Mouse (Mus musculus) forebrain, embryonic 15.5 days (tissue): ENCODE results near the gene Clcnka. TPM values are rescaled to one million over a fixed set of nuclear protein-coding genes. Genes with fewer than 3 reads are reported as not detected.

Experiments used
- ATAC-seq: fragments of 200-750 bp; cut with Nextera tagmentation; replicated peaks from 2 replicates; pipeline ENCODE4 v1.8.0; 2017; ENCODE audit warnings: mild to moderate bottlenecking, moderate TSS enrichment, moderate library complexity
- H3K27ac ChIP-seq: fragments of 300-500 bp; sonication (generic); replicated peaks from 2 replicates; pipeline ENCODE4 v1.5.1; 2015; ENCODE audit warnings: mild to moderate bottlenecking, inconsistent platforms
- H3K27me3 ChIP-seq: fragments of 300-500 bp; sonication (generic); 2 replicates; pipeline ENCODE4 v1.6.1; 2015; ENCODE audit warnings: inconsistent platforms
- H3K36me3 ChIP-seq: fragments of 300-500 bp; sonication (generic); 2 replicates; pipeline ENCODE4 v1.6.1; 2015; ENCODE audit warnings: mild to moderate bottlenecking, inconsistent platforms
- H3K4me1 ChIP-seq: fragments of 300-500 bp; sonication (generic); 2 replicates; pipeline ENCODE4 v1.6.1; 2015; ENCODE audit warnings: inconsistent platforms
- H3K4me2 ChIP-seq: fragments of 300-500 bp; sonication (generic); replicated peaks from 2 replicates; pipeline ENCODE4 v1.6.1; 2015; ENCODE audit warnings: mild to moderate bottlenecking, inconsistent platforms
- H3K4me3 ChIP-seq: fragments of 300-500 bp; sonication (generic); 2 replicates; pipeline ENCODE4 v1.5.1; 2015; ENCODE audit warnings: mild to moderate bottlenecking, inconsistent platforms
- H3K9ac ChIP-seq: fragments of 300-500 bp; sonication (generic); replicated peaks from 2 replicates; pipeline ENCODE4 v1.6.1; 2015; ENCODE audit warnings: mild to moderate bottlenecking, inconsistent platforms
- H3K9me3 ChIP-seq: fragments of 300-500 bp; sonication (generic); 2 replicates; pipeline ENCODE4 v1.6.1; 2016; ENCODE audit warnings: inconsistent platforms
- WGBS: fragments of 180-500 bp; shearing (Covaris S2); methylation state at CpG from one replicate; pipeline ENCODE4 v1.1.7; 2015; ENCODE audit warnings: mixed read lengths; 5-methylcytosine and 5-hydroxymethylcytosine counted together
- polyA plus RNA-seq: library from polyadenylated mRNA; unstranded; fragments of >200 nt; fragmentation: Nextera tagmentation; extraction: Ambion mirVana; gene quantifications from 2 replicates; pipeline ENCODE4 v1.2.1, GENCODE M21; 2015

The Clcnka gene
- polyA plus RNA-seq, 1 experiment from 2014 or later, result not detected

GRCm38 (mm10) chr4:141389366-141390150 lies 9.0 kb downstream of the Clcnka start:
- H3K4me2 ChIP-seq, result no peak overlapping the region
- ATAC-seq, result no peak
- no peak overlapping the region for H3K27ac ChIP-seq
- no peak overlapping the region for H3K4me3 ChIP-seq
- H3K36me3 ChIP-seq, result no peaks in the 10 kb centered on the region
- H3K27me3 ChIP-seq, result peaks cover 2% of the 10 kb centered on the region; the same call in 1 of the 2 replicates
- WGBS, result 74% methylated on average over 18 of the region's 18 CpGs
- no peaks in the 10 kb centered on the region for H3K4me1 ChIP-seq
- H3K9ac ChIP-seq, result no peak overlapping the region
- H3K9me3 ChIP-seq, result no peaks in the 10 kb centered on the region

- H3K4me3 ChIP-seq, result no peak overlapping the region
- 70% methylated on average over 5 of the region's 5 CpGs for WGBS
- H3K4me2 ChIP-seq, result no peak overlapping the region
- H3K27me3 ChIP-seq, result peaks cover 18% of the 10 kb centered on the region
- H3K36me3 ChIP-seq, result no peaks in the 10 kb centered on the region
- no peak overlapping the region for H3K27ac ChIP-seq
- H3K4me1 ChIP-seq, result no peaks in the 10 kb centered on the region
- no peak for ATAC-seq
- H3K9ac ChIP-seq, result no peak overlapping the region
- H3K9me3 ChIP-seq, result no peaks in the 10 kb centered on the region
Measured at GRCm38 (mm10) chr4:141387933-141388332, 10.6 kb downstream of the Clcnka start.

DNA sequence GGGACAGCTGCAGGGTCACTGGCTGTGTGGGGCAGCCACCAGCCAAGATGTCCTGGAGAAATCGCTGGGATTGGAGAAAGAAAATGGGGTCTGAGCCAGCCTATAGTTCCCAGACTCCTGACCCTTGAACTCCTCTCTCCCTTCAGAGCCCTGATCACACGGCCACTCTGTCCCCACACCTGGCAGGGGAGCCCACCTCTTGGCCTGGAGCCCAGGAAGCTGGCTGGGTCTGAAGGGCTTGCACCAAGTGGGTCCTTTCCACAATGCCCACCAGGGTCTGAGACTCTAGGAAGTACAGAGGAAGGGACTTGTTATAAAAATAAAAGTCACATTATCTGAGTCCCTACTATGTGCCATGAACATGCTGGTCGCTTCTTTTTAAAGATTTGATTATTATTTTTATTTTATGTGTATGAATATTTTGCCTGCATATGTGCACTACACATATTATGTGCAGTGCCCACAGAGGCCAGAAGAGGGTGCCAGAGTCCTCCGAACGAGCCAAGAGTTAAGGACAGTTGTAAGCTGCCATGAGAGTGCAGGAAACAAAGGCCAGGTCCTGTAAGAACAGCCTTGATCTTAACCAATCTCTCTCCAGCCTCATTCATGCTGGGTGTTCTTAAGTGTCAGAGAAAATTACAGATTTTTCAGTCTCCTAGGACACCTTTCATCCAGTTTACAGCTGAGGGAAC lies 11.3 kb downstream of the Clcnka start:
- H3K4me1 ChIP-seq, result peaks cover 6% of the 10 kb centered on the region
- no peak overlapping the region for H3K9ac ChIP-seq
- peak; percentile 14; the same call in 1 of the 2 replicates for ATAC-seq
- no peaks in the 10 kb centered on the region for H3K9me3 ChIP-seq
- H3K27ac ChIP-seq, result no peak overlapping the region
- H3K4me3 ChIP-seq, result no peak overlapping the region
- no peaks in the 10 kb centered on the region for H3K36me3 ChIP-seq
- peaks cover 23% of the 10 kb centered on the region for H3K27me3 ChIP-seq
- WGBS, result 19% methylated on average over 5 of the region's 5 CpGs
- no peak overlapping the region for H3K4me2 ChIP-seq

DNA sequence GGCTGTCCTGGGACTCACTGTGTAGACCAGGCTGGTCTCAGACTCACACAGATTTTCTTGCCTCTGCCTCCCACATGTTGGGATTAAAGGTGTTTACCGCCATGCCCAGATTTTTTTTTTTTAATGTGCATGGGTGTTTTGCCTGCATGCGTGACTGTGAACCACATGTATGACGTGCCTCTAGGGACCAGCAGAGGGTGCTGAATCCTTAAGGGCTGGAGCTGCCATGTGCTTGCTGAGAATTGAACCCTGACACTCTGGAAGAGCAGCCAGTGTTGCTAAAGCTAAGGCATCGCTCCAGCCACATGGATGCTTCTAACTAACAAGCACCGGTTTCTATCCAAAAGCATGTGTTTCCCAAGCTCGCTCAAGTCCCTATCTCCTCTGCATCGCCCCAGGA lies 12.4 kb downstream of the Clcnka start:
- ATAC-seq, result no peak
- no peak overlapping the region for H3K9ac ChIP-seq
- no peaks in the 10 kb centered on the region for H3K36me3 ChIP-seq

DNA sequence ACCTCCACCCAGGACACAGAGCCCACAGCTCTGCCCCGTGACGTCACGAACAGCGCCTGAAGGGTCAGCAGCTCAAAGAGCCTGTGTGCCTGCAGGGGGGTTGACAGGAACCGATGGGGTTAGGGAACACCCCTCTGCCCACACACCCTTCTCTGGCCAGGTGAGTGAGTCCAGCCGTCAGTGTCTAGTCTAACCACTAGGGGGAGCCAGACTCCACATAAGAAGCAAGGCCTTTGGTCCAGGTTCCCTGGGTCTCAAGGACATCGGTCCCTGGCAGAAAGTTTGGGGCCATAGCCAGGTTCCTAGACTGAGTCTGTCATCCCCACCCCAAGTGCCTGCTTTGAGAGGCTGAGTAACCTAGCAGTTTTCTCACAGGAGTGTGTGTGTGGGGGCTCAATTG lies 13.2 kb downstream of the Clcnka start:
- H3K4me1 ChIP-seq, result peaks cover 9% of the 10 kb centered on the region
- no peak overlapping the region for H3K4me2 ChIP-seq
- no peaks in the 10 kb centered on the region for H3K36me3 ChIP-seq
- H3K9ac ChIP-seq, result no peak overlapping the region
- no peak for ATAC-seq
- no peak overlapping the region for H3K4me3 ChIP-seq
- peaks cover 36% of the 10 kb centered on the region for H3K27me3 ChIP-seq
- no peaks in the 10 kb centered on the region for H3K9me3 ChIP-seq
- 3% methylated on average over 7 of the region's 7 CpGs for WGBS
- H3K27ac ChIP-seq, result no peak overlapping the region

More for the DNA sequence above, 12.4 kb downstream of the Clcnka start:
- WGBS, result 67% methylated on average over 7 of the region's 7 CpGs
- no peak overlapping the region for H3K4me3 ChIP-seq
- H3K4me1 ChIP-seq, result peaks cover 9% of the 10 kb centered on the region
- H3K4me2 ChIP-seq, result no peak overlapping the region
- no peaks in the 10 kb centered on the region for H3K9me3 ChIP-seq
- H3K27me3 ChIP-seq, result peaks cover 33% of the 10 kb centered on the region
- H3K27ac ChIP-seq, result no peak overlapping the region

- Histone ChIP-seq H3K27ac (no peak overlapping the region), H3K4me1 (peaks cover 9% of the 10 kb centered on the region), H3K9ac (peak overlapping the region; percentile 49), H3K4me2 (peak overlapping the region; percentile 60), H3K9me3 (no peaks in the 10 kb centered on the region), H3K27me3 (peaks cover 37% of the 10 kb centered on the region), H3K4me3 (peak overlapping the region; percentile 42), H3K36me3 (no peaks in the 10 kb centered on the region)
- 1% methylated on average over 24 of the region's 25 CpGs for WGBS
- ATAC-seq, result peak; percentile 36; the same call in 1 of the 2 replicates
Measured at GRCm38 (mm10) chr4:141382406-141382805, 16.1 kb downstream of the Clcnka start.

GRCm38 (mm10) chr4:141379674-141380073 lies 18.9 kb downstream of the Clcnka start:
- 46% methylated on average over 8 of the region's 8 CpGs for WGBS
- Histone ChIP-seq H3K36me3 (no peaks in the 10 kb centered on the region), H3K27ac (no peak overlapping the region), H3K27me3 (peaks cover 37% of the 10 kb centered on the region), H3K9me3 (no peaks in the 10 kb centered on the region), H3K4me3 (no peak overlapping the region), H3K4me1 (peaks cover 9% of the 10 kb centered on the region), H3K9ac (no peak overlapping the region), H3K4me2 (no peak overlapping the region)
- ATAC-seq, result no peak

DNA sequence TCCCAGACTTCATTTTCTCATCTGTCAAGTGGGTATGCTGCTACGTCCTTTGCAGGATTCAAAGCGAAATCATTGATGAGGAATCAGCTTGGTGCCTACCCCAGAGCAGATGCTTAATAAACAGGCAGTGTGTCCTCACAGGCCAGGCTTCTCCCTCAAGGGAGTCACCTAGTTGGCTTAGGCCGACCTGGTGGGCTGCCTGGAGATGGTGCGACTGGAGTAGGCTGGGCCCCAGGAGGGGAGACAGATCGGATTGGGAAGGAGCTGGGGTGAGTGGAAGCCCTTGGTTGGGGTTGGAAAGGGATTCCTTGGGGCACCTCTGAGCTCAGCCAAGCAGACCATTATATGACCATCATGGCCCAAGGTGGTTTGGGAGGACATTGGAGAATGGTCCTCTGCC lies 26.1 kb downstream of the Clcnka start:
- Histone ChIP-seq H3K27me3 (no peaks in the 10 kb centered on the region), H3K27ac (no peak overlapping the region), H3K36me3 (no peaks in the 10 kb centered on the region), H3K9ac (no peak overlapping the region), H3K9me3 (no peaks in the 10 kb centered on the region), H3K4me3 (no peak overlapping the region), H3K4me1 (peaks cover 4% of the 10 kb centered on the region), H3K4me2 (no peak overlapping the region)
- WGBS, result 92% methylated on average over 5 of the region's 5 CpGs
- no peak for ATAC-seq

- Histone ChIP-seq H3K27me3 (no peaks in the 10 kb centered on the region; the same call in 1 of the 2 replicates), H3K9ac (peak within 1 kb of the TSS; percentile 58), H3K9me3 (no peaks in the 10 kb centered on the region), H3K4me1 (peaks cover 4% of the 10 kb centered on the region), H3K36me3 (no peaks in the 10 kb centered on the region), H3K4me3 (peak within 1 kb of the TSS; percentile 58), H3K4me2 (peak within 1 kb of the TSS; percentile 92), H3K27ac (no peak within 1 kb of the TSS)
- under 1% methylated on average over 68 of the region's 71 CpGs for WGBS
- ATAC-seq, result peak; percentile 64
Measured at GRCm38 (mm10) chr4:141367997-141368791, 30.3 kb downstream of the Clcnka start, which contains the start of gene Fam131c. Gene Fam131c, plus strand, starts transcription at chr4:141368220.

GRCm38 (mm10) chr4:141365876-141366275 lies 32.6 kb downstream of the Clcnka start:
- WGBS, result 70% methylated on average over 7 of the region's 7 CpGs
- Histone ChIP-seq H3K9me3 (no peaks in the 10 kb centered on the region), H3K9ac (no peak overlapping the region), H3K27me3 (no peaks in the 10 kb centered on the region; the same call in 1 of the 2 replicates), H3K4me3 (no peak overlapping the region), H3K4me1 (peaks cover 4% of the 10 kb centered on the region), H3K27ac (no peak overlapping the region), H3K36me3 (no peaks in the 10 kb centered on the region), H3K4me2 (no peak overlapping the region)
- ATAC-seq, result no peak

GRCm38 (mm10) chr4:141365126-141365525 lies 33.4 kb downstream of the Clcnka start:
- Histone ChIP-seq H3K27me3 (no peaks in the 10 kb centered on the region; the same call in 1 of the 2 replicates), H3K36me3 (no peaks in the 10 kb centered on the region)
- whole genome bisulfite sequencing, result 59% methylated on average over 8 of the region's 8 CpGs

More at GRCm38 (mm10) chr4:141365126-141365525, 33.4 kb downstream of the Clcnka start:
- Histone ChIP-seq H3K9ac (no peak overlapping the region), H3K4me2 (no peak overlapping the region), H3K4me1 (peaks cover 4% of the 10 kb centered on the region), H3K27ac (no peak overlapping the region), H3K4me3 (no peak overlapping the region), H3K9me3 (no peaks in the 10 kb centered on the region)
- no peak for ATAC-seq
